Mouse (Mus musculus) CH12.LX (cell line): ENCODE data around the gene Col5a1.

Experiments
- CHD1 ChIP-seq: IDR thresholded peaks from 2 replicates; pipeline ENCODE4 v1.6.1; 2012; ENCODE audit warnings: low read depth, low read length, improper control_type of control experiment, inconsistent platforms
- CTCF ChIP-seq, 2 experiments: IDR thresholded peaks in 1 of 2; conservative IDR thresholded peaks in 1 of 2; 2 replicates each; pipeline ENCODE4 v1.5.1; 2011 to 2012; ENCODE audit warnings: low read depth in 2 of 2, low read length in 2 of 2, improper control_type of control experiment in 1 of 2, inconsistent platforms in 1 of 2, mild to moderate bottlenecking in 1 of 2, moderate library complexity in 1 of 2
- EP300 ChIP-seq: IDR thresholded peaks from 2 replicates; pipeline ENCODE4 v1.6.1; 2011; ENCODE audit warnings: low read length, improper control_type of control experiment
- GABPA ChIP-seq: IDR thresholded peaks from 2 replicates; pipeline ENCODE4 v1.6.1; 2012; ENCODE audit warnings: low read depth, low read length, improper control_type of control experiment, inconsistent platforms; ENCODE audit not compliant: insufficient replicate concordance
- POLR2A ChIP-seq: IDR thresholded peaks from 2 replicates; pipeline ENCODE4 v1.6.1; 2011; ENCODE audit warnings: low read depth, mild to moderate bottlenecking, improper control_type of control experiment, low read length
- POLR2AphosphoS2 ChIP-seq: IDR thresholded peaks from 2 replicates; pipeline ENCODE4 v1.6.1; 2011; ENCODE audit warnings: low read depth, low read length, improper control_type of control experiment
- RAD21 ChIP-seq: IDR thresholded peaks from 2 replicates; pipeline ENCODE4 v1.6.1; 2011; ENCODE audit warnings: low read depth, mild to moderate bottlenecking, low read length, improper control_type of control experiment, moderate library complexity
- SIN3A ChIP-seq: IDR thresholded peaks from 2 replicates; pipeline ENCODE4 v1.6.1; 2012; ENCODE audit warnings: low read length, improper control_type of control experiment, inconsistent platforms
- SMC3 ChIP-seq: IDR thresholded peaks from 2 replicates; pipeline ENCODE4 v1.6.1; 2011; ENCODE audit warnings: low read depth, low read length, improper control_type of control experiment
- ZNF384 ChIP-seq: IDR thresholded peaks from 2 replicates; pipeline ENCODE4 v1.6.1; 2012; ENCODE audit warnings: low read depth, low read length, improper control_type of control experiment, inconsistent platforms

DNA sequence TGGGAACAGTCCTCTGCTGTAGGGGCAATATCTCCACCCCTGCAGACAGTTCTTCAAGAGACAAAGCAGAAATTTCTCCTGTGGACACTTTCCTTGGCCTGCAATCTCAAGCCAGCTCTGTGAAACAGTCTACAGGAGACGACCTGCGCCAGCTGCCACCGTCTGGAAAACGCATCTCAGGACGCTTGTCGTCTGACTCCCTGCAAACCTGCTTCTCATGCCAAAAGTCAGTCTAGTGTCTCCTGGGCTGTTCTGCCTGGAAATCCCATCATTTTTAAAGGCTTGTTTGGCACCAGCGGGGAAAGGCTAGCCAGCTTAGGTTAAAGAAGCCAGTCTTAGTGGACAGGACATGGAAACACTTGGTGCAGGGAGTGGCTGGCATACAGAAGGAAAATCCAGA is 2.9 kb upstream of the Col5a1 start:
- TF ChIP-seq POLR2A: no peak
- no peak for TF ChIP-seq POLR2AphosphoS2
- TF ChIP-seq RAD21: no peak
- no peak for TF ChIP-seq EP300
- TF ChIP-seq CTCF (conservative IDR thresholded peaks at IDR 0.05 in 1 of 2, IDR thresholded peaks at IDR 0.05 in 1 of 2; ENCODE audit: low read depth in 2 of 2, low read length in 2 of 2): no peak
- no peak for TF ChIP-seq GABPA
- no peak for TF ChIP-seq SMC3
- TF ChIP-seq ZNF384: no peak
- TF ChIP-seq CHD1: no peak
- TF ChIP-seq SIN3A: no peak
